Mouse (Mus musculus) gastrocnemius, adult 2 months (tissue): ENCODE results near the gene Bcs1l. TPM values are rescaled to one million over a fixed set of nuclear protein-coding genes. Genes with fewer than 3 reads are reported as not detected.

Source experiments
- DNase-seq: peaks from one replicate; pipeline ENCODE4 v3.0.0; 2022
- H3K27ac ChIP-seq: fragments of 200-600 bp; 2 replicates; pipeline ENCODE4 v1.8.1; 2022; ENCODE audit warnings: mild to moderate bottlenecking
- H3K4me3 ChIP-seq: fragments of 200-600 bp; 2 replicates; pipeline ENCODE4 v1.8.1; 2022; ENCODE audit warnings: mild to moderate bottlenecking, moderate library complexity
- CTCF ChIP-seq: fragments of 200-600 bp; IDR thresholded peaks from 2 replicates; pipeline ENCODE4 v1.8.1; 2022; ENCODE audit warnings: antibody characterized with exemption, mild to moderate bottlenecking, moderate library complexity
- intact Hi-C: fragments of 180-260 bp; cut with DNase I; formaldehyde crosslinking; loops from one replicate; pipeline ENCODE4 v1.15.1; 2025
- microRNA-seq: library from miRNA; unstranded; fragments of <30 nt; microRNA quantifications from one replicate; pipeline ENCODE4 v1.2.0, GENCODE M21; 2021
- total RNA-seq, 2 experiments: library from RNA; stranded (reverse); gene quantifications; 2 replicates each; pipeline ENCODE4 v1.2.3; 2021

Bcs1l gene
- total RNA-seq, 2 experiments from 2014 or later: 16.9 to 26.2 TPM

DNA sequence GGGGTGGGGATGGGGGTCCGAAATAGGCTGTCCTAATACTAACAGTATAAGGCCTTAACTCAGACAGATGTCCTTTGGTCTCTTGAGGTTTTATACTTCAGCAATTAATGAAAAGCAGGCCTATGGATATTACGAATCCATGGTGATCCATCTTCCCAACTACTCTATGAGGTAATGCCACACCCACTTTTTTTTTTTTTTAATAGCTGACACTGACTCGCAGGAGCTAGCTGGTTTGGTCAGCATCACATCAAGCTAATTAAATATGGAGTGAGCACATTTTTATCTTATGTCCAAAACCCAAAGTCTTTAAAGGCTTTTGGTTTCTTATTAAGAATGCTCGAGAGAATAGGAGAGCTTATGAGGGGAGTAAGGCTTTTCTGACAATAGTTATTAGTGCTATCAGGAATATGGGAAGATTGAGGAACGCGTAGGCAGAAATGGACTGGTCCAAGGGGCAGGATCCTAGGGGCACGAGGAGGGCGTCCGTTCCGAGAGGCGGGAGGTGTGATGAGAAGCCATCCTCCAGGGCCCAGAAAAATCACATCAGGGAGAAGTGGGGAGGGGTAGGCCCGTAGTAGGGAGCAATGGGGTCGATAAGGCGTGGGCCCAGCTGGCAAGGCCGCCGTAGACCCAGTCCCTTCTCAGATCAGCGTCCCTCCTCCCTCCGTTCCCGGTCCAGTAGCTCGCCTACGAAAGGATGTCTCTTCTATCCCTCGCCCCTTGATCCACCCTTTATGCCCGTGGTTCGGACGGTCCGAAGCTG, 12.6 kb downstream of the Bcs1l start:
- Histone ChIP-seq H3K4me3 (peak overlapping the region; percentile 90), H3K27ac (peak overlapping the region; percentile 92)
- intact Hi-C loops: no loop called here
- DNase-seq: no peak
- no peak for TF ChIP-seq CTCF

- intact Hi-C loops: no loop called here
- Histone ChIP-seq H3K4me3 (peak within 1 kb of the TSS; percentile 90), H3K27ac (peak within 1 kb of the TSS; percentile 92)
- DNase-seq: peak; percentile 90
- no peak for TF ChIP-seq CTCF
Measured at GRCm38 (mm10) chr1:74601267-74601962, 13.3 kb downstream of the Bcs1l start, which contains the start of the genes Rnf25 and Stk36. Rnf25 (minus strand) TSS chr1:74601397. Stk36 (plus strand) TSS chr1:74601445.

DNA sequence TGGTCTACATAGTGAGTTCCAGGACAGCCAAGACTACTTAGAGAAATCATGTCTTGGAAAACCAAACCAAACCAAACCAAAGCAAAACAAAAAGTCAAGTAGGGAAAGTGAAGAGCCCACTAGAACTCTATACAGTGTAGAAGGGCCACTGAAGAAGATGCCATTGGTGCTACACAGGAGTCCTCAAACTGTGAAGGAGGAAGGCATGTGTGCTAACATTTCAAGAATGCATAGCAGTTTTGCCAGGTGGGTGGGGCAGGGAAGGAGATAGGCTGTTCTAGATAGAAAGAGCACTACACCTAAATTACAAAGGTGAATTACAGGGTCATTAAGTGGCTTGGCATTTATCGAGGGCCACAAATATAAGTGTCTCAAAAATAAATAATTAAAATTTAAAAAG, 36.1 kb downstream of the Bcs1l start:
- DNase-seq: no peak
- Histone ChIP-seq H3K27ac (no peak overlapping the region), H3K4me3 (no peak overlapping the region)
- TF ChIP-seq CTCF: no peak
- intact Hi-C loops: no loop called here

- TF ChIP-seq CTCF: no peak
- H3K4me3 ChIP-seq: no peak overlapping the region
- H3K27ac ChIP-seq: no peak overlapping the region
- intact Hi-C loops: no loop called here
- DNase-seq: no peak
Measured at GRCm38 (mm10) chr1:74626076-74626475, 38.0 kb downstream of the Bcs1l start.

- TF ChIP-seq CTCF: no peak
- intact Hi-C loops: no loop called here
- no peak overlapping the region for H3K4me3 ChIP-seq
- no peak overlapping the region for H3K27ac ChIP-seq
- no peak for DNase-seq
Measured at GRCm38 (mm10) chr1:74628001-74628400, 39.9 kb downstream of the Bcs1l start.

- no peak overlapping the region for H3K4me3 ChIP-seq
- H3K27ac ChIP-seq: no peak overlapping the region
- no peak for DNase-seq
- no peak for TF ChIP-seq CTCF
- intact Hi-C loops: no loop called here
Measured at GRCm38 (mm10) chr1:74632734-74633133, 44.6 kb downstream of the Bcs1l start.

Small RNA genes lying within 50 kb of the gene (microRNA-seq; reads per million reads assigned to microRNA genes)
- gene Gm25035: not detected

Other genes starting within 250 kb of the Bcs1l start
- gene Catip, start 226.2 kb upstream of the Bcs1l start, total RNA-seq: under 1 TPM in 1 of 2 experiments, not detected in 1; 0.13 TPM
- gene Slc11a1, start 213.1 kb upstream of the Bcs1l start, total RNA-seq: 1 to 10 TPM; 3.8 to 5.6 TPM
- 100 to 1,000 TPM in 1 of 2 experiments, 10 to 100 TPM in 1; 92.2 to 111 TPM for gene Ctdsp1, start 196.8 kb upstream of the Bcs1l start, total RNA-seq
- gene Vil1, start 178.9 kb upstream of the Bcs1l start, total RNA-seq: not detected
- gene Cnot9, start 82.2 kb upstream of the Bcs1l start, total RNA-seq: 10 to 100 TPM; 12.0 to 16.3 TPM
- gene Plcd4, start 45.4 kb upstream of the Bcs1l start, total RNA-seq: 100 to 1,000 TPM in 1 of 2 experiments, 10 to 100 TPM in 1; 67.8 to 126 TPM
- 1 to 10 TPM; 8.7 to 9.0 TPM for gene Usp37, start 44.0 kb upstream of the Bcs1l start, total RNA-seq
- gene Zfp142, start within 50 bp of the Bcs1l start, total RNA-seq: 10 to 100 TPM in 1 of 2 experiments, 1 to 10 TPM in 1; 8.1 to 15.5 TPM
- gene Rnf25, start 13.1 kb downstream of the Bcs1l start, total RNA-seq: 10 to 100 TPM; 18.9 to 20.2 TPM
- under 1 TPM; 0.17 to 0.20 TPM for gene Stk36, start 13.2 kb downstream of the Bcs1l start, total RNA-seq
- gene Ttll4, start 73.5 kb downstream of the Bcs1l start, total RNA-seq: 10 to 100 TPM; 11.7 to 19.7 TPM
- 10 to 100 TPM; 37.7 to 75.4 TPM for gene Cyp27a1, start 125.3 kb downstream of the Bcs1l start, total RNA-seq
- 100 to 1,000 TPM in 1 of 2 experiments, 10 to 100 TPM in 1; 61.6 to 111 TPM for gene Prkag3, start 160.9 kb downstream of the Bcs1l start, total RNA-seq
- under 1 TPM; 0.39 to 0.77 TPM for gene Wnt6, start 183.6 kb downstream of the Bcs1l start, total RNA-seq
- under 1 TPM in 1 of 2 experiments, not detected in 1; 0.39 TPM for gene Wnt10a, start 203.2 kb downstream of the Bcs1l start, total RNA-seq